Mouse (Mus musculus): ENCODE measurements around the gene Arid1b. TPM values are rescaled to one million over a fixed set of nuclear protein-coding genes. Genes with fewer than 3 reads are reported as not detected.

Arid1b gene
- polyA plus RNA-seq (2012; rRNA removed), result 10.8 and 19.0 TPM in 2 replicates

DNA sequence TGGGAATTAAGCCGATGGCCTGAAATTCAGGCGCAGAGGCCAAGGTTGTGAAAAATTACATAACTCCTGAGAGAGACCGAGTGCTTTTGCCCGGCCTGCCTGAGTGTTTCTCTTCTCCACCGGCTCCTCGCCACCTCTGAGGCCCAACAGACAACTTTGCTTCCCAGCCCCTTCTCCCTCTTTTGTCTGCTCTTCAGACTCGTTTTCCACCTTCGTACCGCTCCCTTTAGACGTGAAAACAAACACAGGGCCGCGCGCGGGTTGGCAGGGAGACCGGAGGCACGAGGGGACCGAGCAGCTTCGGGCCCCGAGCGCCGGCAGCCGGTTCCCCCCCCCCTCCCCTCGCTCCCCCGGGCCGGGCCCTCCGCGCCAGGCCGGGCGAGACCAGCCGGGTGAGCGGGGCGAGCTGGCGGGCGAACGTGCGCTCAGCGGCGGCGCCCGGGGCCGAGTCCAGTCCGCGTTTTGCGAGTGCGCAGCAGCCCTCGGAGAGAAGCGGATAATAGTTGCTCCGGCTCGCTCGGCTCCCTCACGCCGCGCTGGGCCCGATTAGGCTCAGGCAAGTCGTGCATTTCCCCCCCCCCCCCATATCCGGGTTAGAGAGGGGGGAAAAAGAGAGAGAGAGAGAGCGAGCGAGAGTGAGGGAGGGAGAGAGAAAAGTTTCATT lies at the start of gene Arid1b:
Gene Arid1b (plus strand): TSS at position 493 of the 664 bp plus-strand sequence.
- peak; percentile 68 for DNase-seq (ENCODE audit: low spot score)

DNA sequence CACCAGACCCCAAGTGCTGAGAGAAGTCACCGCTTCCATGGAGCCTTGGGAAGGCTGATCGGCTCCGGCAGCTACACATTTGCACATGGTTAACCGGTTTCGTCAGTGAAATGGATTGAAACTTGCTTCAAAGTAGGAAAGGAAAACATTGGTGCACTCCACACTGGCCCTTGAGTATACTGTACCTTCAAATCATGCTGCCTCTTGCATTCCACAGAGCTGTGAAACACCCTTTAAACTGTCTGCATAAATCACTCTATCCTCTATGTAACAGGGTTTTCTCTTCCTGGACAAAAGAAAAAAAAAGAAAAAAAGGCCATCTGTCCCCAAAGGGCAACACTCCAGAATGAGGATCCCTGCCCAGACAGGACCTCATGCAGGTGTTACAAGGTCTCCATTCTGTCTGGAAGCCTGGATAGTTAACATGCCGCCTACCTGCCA lies 48.8 kb upstream of the Arid1b start:
- DNase-seq (ENCODE audit: low spot score), result no peak

DNA sequence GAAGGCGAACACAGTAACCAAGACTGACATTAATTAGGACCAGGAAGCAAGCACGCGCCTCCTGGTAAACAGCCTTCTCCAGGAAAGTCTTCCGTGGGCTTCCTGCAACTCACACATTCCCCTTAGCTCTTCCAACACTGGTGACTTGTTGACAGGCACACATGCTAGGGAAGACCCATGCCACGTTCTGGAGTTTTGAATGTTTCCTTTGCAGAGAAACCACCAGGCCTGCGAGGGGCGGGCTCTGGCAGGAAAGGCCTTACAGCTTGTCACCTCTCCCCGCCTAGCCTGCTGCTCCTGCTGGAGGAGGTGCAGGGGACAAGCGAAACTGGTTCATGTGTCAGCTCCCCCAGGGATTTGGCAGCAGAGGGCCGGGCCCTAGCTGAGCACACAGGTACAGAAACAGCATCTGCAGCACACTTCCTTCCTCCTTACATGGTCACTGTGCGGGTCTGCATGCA lies 48.2 kb upstream of the Arid1b start:
- DNase-seq (ENCODE audit: low spot score), result peak; percentile 63

DNA sequence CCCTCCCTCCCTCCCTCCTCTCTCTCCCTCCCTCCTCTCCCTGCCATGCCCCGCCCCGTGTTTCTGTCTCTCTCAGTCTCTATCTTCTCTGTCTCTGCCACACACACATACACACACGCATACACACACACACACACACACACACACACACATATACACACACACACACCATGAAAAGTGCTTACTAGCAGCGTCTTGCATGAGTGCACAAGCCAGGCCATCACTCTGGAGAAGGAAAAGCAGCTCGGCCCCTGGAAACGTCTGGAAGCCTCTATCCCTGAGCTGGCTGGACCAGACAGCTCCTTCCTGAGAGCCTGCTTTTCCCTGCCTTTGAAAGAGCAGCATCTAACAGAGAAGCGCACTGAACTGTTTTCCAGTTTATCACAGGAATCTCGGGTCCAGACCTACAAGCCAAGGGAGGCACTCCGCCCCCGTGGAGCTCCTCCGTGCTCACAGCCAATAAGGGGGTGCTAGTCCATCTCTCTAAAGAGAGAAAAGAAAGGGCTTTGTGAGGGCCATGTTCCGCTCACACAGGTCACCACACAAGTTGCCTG lies 47.6 kb upstream of the Arid1b start:
- DNase-seq (ENCODE audit: low spot score), result peak; percentile 26

DNA sequence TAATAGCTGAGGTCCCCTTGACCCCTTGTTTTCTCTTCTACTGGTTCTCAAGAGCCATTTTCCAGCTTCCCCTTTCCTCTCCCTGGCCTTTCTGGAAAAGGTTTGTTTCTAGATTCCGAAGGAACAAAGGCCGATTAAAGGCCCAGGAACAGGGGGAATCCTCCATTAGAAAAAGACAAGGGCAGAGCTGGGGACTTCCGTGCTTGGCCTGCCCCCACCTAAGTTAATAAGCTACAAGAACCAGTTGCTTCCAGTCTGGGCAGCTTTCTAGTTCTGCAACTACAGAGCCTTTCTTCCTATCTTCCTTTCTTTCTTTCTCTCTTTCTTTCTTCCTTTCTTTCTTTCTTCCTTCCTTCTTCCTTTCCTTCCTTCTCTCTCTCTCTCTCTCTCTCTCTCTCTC lies 47.1 kb upstream of the Arid1b start:
- no peak for DNase-seq (ENCODE audit: low spot score)

DNA sequence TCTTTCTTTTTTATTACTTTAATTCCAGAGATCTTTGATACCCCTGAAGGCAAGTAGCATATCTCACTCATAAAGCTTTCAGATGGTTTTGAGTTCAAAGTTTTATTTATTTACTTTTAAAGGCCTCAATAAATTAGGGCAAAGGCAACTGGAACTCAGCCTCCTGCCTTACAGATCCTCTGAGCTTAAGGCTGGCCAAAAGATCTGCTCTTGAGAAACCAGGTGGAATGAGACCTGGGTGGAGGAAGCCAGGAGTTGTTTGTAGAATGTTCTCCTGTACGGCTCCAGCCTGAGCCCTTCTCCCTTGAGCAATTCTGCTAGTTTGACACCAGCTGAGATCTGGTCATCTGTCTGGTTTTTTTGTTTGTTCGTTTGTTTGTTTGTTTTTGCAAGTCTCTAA lies 46.7 kb upstream of the Arid1b start:
- no peak for DNase-seq (ENCODE audit: low spot score)

DNA sequence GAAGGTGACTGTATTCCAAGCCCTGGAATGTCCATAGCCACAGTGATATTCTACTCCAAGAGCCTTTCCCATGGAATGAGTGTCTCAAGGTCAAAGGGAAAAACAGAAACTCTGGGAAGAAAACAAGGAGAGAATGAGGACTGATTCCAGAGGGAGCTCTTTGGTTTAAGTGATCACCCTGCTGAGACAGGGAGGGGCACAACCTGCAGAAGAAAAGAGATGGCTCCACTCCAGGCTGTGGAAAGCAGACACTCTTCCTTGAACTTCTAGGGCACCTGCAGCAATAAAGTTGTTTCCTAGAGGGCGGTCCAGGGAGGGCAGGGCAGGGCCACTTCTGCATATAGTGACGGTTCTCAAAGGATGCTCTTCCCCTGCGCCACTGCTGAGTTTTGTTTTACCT lies 45.6 kb upstream of the Arid1b start:
- no peak for DNase-seq (ENCODE audit: low spot score)

DNA sequence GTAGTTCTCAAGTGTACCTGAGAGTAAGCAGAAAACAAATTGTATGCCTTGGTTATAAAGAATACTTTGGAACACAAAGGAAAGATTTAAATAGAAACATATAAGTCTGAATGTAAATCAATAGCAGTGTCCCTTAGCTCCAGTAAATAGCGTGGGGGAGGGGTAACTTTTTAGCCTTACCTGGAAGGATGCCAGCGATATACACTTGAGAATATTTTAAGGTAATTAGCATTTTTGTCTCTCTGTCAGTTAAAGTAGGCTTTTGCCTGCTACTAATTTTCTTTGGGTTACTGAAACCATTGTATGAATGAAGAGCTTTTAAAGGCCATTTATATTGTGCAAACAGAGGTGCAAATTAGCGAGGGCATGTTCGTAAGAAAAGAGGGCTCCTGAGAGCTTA lies 39.7 kb upstream of the Arid1b start:
- DNase-seq (ENCODE audit: low spot score), result no peak

DNA sequence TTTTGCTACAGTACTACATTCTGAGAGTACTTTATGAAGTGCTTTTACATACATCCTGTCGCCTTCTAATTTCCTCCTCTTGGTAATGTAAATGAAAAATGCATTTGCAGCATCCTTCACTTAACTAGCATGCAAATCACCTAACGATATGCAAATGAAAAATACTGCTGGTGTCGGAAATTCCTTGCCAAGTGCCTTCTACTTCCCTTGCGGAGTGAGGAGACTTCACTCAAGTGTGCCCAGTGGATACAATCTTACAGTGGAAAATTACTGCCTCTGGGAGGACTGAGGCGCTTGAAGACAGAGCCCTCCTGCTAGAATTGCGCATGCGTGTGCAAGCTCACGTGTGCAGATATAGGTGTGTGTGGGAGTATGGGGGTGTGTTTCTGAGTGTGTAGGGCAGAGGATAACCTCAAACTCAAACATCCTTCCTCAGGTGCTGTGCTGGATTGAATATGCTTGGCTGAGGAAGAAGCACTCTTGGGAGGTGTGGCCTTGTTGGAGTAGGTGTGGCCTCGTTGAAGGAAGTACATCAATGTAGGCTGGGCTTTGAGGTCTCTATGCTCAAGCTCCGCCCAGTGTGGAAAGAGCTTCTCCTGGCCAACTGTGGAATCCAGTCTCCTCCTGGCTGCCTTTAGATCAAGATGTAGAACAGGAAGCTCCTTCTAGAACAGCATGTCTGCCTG lies 29.8 kb upstream of the Arid1b start:
- no peak for DNase-seq (ENCODE audit: low spot score)

DNA sequence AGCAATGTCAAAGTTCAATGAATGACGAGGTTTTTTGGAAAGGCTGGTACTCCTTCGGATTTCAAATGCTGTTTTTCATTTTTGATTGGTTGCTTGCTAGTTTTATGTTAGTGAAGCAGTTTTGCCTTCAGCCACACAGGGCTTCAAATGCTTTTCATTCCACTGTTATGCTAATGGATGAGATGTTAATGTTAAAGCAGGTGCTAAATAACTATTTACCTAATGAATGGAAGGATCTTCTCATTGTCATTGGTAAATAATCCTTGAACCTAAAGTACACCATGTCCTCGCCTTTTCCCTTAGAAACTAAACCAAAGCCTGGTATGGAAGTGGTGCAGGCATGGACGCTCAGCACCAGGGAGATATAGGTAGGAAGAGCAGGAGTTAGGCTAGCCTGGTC lies 26.9 kb upstream of the Arid1b start:
- DNase-seq (ENCODE audit: low spot score), result no peak

DNA sequence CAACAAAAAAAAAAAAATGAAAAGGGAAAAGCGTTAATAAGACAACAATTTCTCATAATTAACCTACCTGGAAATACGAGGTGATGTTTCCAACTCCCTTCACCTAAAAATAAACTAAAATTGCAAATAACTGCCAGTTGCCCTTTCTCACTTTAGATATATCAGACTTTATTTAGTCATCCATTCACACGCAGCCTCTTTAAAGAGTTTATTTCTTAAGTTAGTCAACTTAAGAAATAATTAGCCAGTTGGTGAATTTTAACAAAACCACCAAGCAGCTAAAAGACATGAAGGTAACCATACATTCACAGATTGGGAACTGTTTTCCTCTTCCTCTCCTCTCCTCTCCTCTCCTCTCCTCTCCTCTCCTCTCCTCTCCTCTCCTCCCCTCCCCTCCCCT lies 26.1 kb upstream of the Arid1b start:
- no peak for DNase-seq (ENCODE audit: low spot score)

DNA sequence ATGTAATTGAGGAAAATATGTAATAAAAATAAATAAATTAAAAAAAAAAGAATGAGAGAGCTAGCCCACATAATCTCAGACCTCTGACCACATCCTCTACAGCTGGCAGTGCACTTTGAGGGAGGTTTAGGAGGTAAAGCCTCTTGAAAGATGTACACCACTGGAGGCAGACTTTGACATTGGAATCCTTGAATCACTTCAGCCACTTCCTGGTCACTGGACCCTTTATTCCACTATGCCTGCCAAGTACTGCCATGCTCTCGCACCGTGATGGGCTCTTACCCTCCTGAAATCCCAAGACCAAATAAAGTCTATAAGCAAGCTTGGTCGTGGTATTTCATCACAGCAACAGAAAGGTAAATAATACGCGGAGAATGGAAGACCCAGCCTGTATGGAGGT lies 25.3 kb upstream of the Arid1b start:
- DNase-seq (ENCODE audit: low spot score), result no peak

DNA sequence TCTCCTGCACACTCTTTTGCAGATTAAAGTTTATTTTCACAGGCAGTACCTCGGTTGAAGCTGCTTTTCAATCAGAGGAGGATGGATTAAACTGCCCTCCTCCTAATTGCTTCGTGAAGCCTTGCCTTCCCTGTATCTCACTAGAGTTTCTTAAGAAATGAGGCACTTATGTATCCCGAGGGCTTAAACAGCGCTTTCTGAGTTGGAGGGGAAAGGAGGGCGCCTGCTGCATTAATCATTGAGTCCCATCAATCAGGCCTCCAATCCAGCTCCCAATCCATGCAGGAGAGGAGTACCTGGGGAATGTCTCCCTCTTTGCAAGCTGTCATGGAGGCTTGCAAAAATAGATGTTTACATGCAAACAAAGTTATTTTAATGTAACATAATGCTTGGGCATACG lies 21.9 kb upstream of the Arid1b start:
- no peak for DNase-seq (ENCODE audit: low spot score)

DNA sequence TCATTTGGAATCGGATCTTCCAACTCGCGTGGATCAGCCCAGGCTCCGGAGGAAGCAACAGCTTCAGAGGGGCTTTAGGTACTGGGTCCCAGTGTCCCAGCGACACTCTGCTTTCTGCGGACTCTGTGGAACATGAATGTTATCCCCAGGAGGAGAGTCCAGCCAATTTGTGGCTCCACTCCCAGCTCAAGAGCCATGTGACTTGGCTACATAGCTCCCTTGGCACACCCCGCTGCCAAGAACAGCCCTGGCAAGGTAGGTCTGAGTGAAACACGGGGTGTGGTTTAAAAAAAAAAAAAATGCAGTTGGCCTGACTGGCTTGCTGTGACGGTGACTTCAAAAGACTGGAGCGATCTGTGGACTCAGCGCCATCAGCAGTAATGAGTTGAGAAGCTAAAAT lies 19.4 kb upstream of the Arid1b start:
- DNase-seq (ENCODE audit: low spot score), result peak; percentile 59

DNA sequence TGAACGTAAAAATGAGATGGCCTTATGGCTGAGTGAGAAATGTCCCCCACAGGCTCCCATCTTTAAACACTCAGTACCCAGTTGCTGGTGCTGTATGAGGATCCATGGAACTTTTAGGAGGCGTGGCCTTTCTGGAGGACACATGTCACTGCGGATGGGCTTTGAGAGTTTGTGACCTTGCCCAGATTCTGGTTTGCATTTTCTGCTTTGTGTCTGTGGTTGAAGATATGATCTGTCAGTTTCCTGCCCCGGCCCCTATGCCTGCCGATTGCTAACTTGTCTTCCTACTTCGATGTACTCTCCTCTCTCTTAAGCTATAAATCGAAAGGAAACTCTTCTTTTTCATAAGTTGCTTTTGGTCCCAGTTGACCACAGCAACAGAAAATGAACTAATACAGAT lies 14.0 kb upstream of the Arid1b start:
- no peak for DNase-seq (ENCODE audit: low spot score)

DNA sequence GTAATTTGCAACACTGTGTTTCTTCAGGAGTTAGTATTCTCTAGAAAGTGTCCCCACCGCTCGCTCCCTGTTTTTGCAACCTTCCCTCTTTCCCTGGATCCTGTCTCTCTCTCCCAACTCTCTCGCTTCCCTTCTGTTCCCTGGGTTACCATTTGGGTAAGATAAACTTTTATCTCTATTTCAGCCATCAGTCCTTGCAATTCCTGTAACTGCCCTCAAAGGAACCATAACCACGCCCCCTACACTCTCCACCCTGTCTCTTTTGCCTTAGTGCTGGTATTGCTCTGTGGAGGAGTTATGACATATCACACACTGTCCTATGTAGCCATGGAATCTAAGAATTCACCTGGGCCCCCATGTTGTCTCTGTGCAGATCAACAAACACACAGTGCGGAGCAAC lies 11.3 kb upstream of the Arid1b start:
- no peak for DNase-seq (ENCODE audit: low spot score)

DNA sequence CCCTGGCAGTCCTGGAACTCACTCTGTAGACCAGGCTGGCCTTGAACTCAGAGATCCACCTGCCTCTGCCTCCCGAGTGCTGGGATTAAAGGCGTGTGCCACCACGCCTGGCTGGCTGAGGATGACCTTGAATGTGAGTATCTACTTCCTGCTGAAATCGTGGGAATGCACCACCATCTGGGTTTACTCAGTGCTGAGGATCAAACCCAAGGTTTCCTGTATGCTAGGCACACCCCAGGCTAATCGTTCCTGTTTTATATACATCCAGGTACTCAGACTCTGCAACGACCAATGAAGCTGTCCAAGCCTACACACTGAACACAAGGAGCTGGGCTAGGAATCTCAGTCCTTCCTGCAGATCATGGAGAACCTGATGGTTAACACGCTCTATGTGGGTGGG lies 9.4 kb upstream of the Arid1b start:
- DNase-seq (ENCODE audit: low spot score), result no peak

DNA sequence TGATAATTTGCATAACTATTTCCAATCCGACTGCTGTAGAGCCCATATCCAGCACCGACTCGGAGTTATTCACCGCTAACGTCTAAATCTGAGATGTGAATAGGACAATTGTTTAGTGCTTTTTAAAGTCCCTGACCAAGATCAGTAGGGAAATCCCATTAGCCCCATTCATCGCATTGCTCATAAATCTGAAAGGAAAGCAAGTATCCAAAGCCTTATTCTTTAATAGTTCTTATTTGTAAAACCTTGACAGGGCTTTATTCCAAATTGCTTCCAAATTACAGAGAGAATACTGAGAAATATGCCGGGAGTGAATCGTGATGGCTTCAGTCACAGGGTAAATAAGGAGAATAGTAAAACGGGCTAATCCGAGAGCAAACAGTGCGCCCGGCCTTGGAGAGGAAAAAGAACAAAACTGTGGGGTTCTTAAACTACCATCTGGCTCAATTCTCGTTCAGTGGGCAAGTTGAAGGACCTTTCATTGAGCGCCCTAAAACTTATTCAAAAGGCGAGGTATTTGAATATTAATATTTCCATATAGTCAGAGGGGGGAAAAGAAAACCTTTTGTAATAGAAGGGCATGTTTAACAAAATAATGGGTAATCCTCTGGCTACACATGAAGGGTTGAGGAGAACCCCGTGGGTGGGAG lies 3.1 kb upstream of the Arid1b start:
- DNase-seq (ENCODE audit: low spot score), result no peak

DNA sequence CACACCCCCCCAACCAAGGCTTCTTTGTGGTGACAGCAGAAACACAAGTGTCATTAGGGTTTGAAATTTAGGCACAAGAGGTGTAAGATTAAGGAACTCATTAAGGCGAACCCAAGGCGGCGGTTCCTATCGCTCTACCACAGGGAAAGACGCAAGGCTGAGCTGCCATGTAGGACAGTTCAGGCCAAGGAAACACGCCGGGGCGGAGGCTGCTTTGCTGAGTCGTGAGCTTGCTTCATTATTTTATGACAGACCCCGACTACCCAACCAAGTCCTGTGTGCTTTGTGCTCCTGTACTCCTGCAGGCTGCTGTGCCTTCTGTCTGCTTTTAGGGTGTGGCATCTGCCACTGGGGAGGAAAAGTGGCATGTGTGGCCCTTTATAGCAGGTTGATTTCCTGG lies 2.5 kb upstream of the Arid1b start:
- no peak for DNase-seq (ENCODE audit: low spot score)

DNA sequence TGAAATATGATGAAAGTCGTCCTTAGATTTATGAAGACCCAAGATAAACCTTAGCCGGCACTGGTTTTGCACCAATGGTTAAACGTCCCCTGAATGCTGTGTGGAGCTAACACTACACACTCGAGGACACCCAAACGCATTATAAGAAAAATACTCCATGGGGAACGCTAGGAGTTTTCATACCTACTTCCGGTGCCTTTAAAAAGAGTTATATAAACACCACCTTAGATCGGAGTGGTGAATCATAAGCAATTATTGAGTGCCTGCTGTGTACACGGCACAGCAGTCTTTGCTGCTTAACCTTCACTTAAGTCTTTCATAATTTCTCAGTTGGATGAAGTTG lies 664 bp upstream of the Arid1b start:
- DNase-seq (ENCODE audit: low spot score), result no peak

DNA sequence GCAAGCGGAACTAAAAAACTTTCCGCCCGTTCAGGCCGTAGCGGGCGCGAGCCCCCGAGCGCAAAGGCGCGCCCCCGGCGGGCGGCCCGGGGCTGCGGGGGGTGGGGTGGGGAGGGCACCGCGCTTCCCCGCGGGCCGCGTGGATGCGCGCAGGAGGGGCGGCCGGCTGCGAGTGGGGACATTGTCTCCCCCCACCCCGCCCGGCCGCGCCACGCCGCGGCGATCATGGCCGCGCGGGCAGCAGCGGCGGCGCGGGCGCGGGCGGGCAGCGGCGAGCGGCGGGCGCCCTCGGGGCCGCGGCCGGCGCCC lies 326 bp downstream of the Arid1b start:
- no peak for DNase-seq (ENCODE audit: low spot score)

DNA sequence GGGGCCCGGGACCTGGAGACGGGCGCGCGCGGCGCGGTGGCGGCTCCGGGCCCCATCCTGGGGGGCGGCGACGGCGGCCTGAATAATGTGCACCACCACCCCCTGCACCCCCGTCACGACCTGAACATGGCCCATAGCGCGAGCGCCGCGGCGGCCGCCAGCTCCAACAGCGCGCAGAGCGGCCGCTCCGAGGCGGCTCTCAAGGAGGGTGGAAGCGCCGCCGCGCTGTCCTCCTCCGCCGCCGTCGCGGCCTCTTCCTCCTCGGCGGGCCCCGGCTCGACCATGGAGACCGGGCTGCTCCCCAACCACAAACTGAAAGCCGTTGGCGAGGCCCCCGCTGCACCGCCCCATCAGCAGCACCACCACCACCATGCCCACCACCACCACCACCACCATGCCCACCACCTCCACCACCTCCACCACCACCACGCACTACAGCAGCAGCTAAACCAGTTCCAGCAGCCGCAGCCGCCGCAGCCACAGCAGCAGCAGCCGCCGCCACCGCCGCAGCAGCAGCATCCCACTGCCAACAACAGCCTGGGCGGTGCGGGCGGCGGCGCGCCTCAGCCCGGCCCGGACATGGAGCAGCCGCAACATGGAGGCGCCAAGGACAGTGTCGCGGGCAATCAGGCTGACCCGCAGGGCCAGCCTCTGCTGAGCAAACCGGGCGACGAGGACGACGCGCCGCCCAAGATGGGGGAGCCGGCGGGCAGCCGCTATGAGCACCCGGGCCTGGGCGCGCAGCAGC lies 855 bp downstream of the Arid1b start:
- DNase-seq (ENCODE audit: low spot score), result peak; percentile 71
